Mouse (Mus musculus) brain, adult 2 months (tissue): ENCODE measurements at regions not wholly inside any gene's neighbourhood (a gene's known extent, or its start where the extent isn't known, plus 50 kb on each side); places are given as distances from the start of the nearest gene placed in this dataset.

Experiments
- DNase-seq: peaks from one replicate; pipeline ENCODE4 v3.0.0; 2011; ENCODE audit warnings: low read depth, low spot score

DNA sequence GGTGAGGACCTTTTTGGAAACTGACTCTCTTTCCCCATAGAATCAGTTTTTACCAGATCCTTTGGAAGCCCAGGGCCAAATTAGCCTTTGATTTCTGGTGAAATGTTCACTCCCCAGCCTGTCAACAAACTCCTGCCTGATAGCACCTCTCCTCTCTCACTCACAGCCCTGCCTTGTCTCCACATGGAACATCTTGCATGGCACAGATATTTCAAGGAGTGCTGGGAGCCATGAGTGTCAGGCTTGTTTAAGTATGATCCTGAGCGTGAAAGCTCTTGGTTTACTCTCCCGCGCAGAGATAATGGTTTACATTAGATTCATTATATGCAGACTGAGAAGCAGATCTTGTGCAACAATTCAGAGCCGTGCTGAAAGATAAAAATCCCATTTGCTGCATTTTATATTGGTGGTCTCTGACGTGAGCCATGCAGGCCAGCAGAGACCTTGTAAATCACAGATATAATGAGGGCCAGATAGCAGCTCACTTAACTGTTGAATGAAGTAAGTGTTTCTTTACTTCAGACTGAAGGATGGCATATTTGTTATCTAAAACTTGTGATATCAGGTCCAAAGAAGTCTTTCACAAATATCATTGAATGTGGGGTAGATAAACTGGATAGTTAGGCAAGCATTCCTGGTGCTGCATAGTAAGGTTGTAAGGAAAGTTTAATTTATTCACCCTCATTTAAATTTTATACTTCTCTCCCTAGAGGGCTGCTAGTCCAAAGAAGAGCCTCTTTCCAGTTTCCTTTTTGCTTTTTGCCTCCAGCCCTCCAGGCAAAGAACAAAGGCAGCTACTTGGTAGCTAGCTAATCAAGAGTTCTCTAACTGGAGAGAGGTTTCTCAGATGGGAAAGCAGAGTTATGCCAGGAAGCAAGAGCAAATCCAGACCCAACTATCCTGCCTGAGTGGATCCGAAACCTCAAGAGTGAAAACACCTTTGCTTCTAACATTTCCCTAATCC lies 81.8 kb downstream of the Tbx18 start:
- DNase-seq = no peak

DNA sequence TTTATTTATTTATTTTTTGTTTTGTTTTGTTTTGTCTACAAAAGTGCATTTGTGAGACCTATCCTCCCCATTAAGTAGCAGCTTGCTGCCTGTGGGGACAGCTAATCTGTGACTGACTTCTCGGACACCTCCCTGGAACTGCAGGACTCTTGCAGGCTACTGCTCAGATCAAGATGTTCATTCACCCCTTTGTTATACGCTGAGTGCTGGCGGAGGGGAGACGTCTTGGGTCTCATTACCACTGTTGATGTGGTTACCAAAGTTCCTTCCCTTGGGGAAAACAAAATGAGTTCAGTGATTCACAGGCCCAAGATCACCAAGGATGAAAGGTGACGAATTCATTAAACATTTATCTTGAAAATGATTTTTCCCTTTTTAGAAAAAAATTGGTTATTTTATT lies 82.7 kb downstream of the Tbx18 start:
- DNase-seq = no peak

DNA sequence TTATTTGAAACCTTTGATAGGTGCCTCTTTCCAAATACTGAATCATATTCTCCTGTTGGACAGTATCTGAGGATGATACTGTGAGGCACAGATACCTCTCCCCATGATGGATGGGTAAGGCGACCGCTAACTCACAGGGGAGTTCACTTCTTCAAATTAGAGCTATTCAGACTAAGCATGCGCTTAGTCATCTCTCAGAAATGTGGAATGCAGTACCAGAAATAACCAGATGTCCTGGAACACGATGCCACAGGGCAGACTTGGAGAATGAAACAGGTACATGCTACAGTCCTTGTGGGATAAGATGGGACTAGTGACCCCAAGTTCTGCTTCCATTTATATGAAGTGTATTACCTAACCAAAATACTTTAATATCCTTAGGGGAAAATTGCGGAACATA lies 86.0 kb downstream of the Tbx18 start:
- no peak for DNase-seq

DNA sequence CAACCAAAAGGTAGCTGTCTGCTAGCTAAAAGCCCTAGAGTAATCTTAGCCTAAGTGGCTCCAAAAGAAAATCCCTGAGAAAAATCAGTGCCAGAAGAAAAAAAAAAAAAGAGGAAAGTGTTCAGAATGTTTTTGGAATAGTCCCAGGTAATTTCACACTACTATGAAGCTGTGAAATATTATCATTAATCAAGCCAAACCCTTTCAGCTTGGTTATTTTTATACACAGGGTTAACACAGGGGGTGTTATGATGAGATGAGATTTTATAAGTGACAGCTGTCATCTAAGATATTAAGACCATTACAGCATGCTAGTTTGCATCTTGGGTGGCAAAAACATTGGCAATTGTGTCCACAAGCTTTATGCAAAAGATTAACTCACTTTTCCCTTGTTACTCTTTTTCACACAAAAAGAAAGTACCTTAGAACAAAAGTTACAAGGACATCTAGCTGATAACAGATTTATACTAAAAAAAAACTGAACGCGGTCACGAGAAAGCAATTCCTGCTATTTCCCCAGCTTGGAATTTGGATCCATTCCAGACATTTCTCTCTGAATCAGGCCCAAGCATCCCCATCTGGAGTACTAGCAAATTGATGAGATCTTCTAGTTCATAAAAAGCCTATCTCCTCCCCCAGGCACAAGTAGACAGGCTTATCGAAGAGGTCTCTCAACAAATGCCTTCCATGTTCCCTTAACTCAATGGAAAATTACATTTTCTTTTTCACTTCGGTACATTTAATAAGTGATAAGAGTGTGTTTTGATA lies 97.0 kb downstream of the Tbx18 start:
- peak; percentile 63 for DNase-seq

DNA sequence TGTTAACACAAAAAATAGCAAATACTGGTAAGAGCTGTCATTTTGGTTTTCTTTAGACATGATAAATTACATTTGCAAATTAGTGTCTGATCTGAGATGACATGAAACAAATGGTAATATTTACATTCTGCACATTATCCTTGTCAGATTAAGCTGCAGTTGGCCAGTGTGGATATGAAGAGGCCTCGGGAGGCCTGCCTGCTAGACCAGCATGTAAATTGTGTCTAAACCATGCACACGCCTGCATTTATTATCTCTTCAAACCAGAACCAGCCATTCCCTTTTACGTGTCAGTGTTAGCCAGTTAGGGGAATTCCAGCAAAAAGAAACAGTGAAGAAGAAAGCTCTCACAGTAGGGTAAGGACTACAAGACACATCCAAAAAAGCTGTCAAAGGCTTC lies 104.6 kb downstream of the Tbx18 start:
- DNase-seq = no peak

DNA sequence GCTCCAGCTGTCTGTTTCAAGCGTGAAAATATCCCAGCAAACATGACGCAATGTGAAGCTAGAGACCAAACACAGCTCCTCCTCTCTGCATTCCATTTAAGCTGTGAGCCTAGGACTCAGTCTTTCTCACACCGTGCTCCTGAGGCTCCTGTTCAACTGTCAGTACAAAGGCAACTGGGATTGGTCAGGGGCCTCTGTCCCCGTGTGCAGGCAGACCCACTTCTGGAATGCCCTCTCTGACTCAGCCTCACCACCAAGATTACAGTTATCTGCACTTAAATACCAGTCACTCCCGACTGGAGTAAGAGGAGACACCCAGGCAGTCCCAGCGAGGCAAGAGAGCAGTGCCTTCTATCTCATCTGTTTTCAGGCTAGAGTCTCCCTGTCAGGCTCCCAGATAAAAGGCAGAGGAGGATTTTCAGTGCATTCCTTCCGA lies 112.8 kb downstream of the Tbx18 start:
- DNase-seq = no peak

DNA sequence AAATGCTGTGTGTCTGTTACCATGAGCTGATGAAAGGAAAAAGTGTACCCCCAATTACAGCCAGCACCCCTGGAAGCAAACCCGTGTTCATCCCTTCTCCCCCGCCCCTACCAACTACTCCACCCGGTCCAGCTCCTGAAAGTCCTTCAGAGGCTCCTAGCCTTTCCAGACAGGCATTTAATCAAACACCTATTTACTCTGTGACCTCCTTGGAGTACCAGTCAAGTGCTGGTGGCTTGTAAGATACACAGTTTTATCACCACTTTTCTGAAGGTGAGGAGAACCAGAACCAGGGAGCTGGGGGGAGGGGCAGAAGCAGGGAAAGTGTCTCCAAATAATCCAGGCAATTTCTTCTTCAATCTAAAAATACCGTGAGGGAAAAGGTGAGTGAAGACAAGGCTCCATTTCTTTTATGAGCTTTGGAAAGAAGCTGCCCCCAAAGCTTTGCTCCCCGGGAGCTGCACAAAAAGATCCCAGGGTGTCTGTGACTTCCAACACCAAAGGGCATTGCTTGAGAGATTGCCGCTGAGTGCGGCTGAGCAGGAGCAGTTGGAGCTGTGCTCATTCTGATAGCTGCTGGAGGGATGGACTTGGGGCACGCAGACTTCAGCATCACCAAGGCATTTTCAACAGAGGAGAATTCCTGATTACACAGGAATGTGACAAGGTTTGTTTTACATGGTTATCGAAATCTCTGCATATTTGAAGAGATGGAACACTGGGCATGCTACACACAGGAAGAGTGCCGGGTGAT lies 123.0 kb downstream of the Tbx18 start:
- DNase-seq = no peak

DNA sequence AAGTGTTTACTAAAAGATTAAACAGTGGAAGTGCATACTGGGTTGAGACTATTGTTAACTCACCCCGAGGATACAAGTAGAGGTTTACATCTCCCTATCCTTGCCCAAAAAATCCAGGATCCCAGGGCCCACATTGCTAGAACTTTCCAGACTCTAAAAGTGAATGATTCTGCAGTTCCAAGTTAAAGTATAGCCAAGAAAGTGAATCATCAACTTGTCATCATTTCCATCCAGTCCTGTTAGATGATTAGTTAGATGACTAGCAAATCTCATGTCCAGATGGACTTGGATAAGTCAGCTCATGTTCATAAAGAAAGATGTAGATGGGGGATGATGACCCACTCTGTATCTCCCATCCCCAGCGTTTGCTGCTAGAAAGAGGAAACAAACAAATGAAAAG lies 155.5 kb downstream of the Tbx18 start:
- DNase-seq = no peak

DNA sequence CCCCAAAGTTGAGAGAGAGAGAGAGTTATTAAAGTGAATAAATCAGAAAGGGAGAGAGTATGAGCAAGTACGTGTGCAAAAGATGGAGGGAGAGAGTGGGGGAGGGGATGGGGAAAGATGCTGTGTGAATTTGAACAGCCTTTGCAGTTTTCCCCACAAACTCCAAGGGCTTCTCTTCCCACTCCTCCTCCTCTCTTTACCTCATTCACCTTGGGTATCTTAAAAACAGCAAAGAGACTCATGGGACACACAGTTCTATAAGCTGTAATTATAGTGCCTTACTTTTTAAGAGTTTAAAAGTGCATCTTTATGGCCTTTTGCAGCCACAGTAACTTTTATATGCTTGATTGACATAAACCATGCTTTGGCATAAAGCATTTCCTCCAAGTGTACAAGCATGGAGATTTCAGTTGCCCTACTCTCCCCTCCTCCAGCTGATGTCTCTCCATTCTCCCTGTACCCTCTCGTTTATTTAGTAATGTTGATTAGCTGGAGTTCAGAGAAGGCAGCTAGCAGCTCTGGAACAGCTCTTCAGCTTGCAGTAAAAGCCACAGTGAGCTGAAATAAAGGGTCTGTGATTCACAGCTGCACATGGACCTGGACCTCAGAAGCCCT lies 156.7 kb downstream of the Tbx18 start:
- no peak for DNase-seq

DNA sequence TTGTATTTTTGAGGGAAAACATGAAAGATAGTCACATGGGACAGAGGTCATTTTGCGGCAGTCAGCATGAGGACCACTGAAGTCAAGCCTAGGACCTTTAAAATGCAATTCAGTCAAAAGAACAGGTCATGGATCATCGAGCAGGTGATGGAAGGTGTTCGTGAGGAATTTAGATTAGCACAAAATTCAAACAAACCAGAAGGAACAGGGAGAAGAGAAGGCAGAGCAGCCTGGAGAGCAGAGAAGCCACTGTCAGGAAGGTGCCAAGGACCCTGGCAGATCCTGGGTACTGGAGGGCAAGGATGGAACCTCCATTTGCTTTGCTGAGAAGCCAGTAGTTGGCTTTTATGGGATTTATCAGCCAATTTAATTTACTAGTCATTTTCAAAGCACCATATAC lies 167.8 kb downstream of the Tbx18 start:
- DNase-seq = no peak

DNA sequence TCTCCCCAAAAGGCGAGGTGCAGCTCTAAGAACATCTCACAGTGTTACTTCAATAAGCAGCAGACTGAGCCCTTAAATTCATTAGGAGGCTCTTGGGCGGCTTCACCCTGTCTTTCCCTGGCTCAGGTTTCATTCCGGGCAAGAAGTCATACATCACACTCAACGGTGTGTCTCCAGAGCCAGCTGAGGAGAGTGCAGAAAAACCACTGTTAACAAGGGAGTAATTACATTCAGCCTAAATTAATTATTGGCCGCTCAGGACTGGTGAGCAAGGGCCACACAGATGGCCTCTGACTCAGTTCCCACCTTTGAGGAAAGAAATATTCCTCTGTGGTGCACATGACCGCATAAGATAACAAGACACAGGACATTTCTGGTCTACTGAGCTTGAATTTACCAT lies 168.3 kb downstream of the Tbx18 start:
- DNase-seq = no peak

DNA sequence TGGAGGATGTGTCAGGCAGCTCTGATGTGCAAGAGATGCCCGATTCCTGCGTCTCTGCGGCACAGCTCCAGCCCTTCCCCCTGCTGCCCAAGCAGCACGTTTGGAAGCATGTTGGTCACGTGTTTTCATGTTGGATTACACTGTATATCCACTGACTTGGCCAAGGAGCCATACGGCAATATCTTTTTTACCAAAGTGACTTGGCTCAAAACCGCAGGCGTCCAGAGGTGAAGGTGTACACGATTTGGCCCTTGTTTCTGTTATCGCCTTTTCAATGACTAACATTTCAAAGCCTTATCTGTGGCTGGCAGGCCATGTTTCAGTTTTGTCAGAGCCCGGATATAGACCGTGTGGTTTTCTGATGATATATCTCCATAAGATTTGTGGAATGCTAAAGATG lies 173.2 kb downstream of the Tbx18 start:
- no peak for DNase-seq

DNA sequence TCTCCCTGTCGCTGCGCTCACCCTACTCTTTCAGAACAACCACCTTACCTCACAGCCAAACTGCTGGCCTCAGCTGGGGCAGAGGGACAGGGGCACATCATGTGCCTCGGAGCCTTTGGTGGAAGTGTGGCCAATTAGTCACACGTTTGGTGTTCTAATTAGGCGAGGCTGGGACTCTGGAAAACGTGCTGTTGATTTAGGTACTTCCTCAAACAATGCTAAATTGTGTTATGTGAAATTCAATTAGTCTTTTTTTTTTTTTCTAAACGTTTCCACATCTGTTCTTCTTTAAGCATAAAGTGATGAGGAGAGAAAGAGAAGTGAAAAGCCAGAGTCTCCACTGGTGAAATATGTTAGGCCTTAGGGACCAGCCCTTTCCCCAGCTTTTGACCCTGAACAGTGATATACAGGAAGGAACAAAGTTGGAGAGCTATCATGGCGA lies 174.1 kb downstream of the Tbx18 start:
- no peak for DNase-seq

DNA sequence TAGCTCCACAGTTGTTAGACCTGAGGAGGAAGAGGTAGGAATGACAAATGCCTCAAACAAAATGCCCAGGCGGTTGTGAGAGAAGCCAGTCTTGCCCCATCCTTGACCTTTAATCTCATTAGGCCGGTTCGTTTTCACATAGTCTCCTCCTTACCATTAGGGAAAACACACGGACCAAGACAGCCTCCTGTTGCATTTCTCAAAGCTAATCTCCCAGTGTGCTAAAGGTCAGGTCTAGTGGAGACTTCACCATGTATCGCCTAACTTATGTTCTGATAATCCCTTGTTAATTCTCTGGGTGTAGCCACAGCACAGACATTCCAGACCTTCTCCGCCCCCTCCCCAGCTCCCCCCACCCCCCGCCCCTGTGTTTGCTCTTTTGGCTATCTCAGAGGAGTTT lies 174.5 kb downstream of the Tbx18 start:
- no peak for DNase-seq

DNA sequence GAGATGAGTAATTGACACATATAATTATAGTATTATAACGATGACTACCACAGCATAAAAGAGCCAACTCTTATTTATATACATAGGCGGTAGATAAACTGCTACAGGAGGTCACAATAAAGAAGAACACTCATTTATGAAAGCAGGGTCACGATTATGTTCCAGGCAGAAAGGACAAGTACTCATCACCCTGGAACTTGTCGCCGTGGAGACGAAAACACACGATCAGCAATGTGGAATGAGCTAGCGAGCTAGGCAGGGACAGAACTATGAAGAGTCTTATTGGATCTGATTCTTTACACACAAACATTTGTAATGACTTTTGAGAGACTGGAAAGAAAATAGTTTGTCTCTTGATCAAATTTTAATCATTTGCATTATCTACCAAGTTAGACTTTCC lies 197.9 kb downstream of the Tbx18 start:
- DNase-seq = no peak

DNA sequence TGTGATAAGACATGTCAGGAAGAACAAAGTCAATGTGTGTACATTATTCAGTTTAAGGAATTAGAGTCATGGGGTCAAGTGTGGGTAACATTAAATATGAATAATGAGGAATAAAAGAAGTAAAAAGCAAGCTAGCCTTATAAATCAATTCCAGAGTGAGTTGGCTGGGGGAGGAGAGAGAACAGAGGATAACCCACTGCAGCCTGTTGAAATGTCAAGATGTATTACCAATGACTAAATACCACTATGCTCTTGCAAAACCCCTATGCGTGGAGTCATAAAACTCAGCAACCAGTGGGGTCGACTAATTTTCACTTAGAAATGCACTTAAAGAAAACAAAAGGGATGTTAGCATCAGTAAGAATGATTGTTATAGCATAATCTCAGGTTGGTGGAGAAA lies 201.2 kb downstream of the Tbx18 start:
- no peak for DNase-seq

DNA sequence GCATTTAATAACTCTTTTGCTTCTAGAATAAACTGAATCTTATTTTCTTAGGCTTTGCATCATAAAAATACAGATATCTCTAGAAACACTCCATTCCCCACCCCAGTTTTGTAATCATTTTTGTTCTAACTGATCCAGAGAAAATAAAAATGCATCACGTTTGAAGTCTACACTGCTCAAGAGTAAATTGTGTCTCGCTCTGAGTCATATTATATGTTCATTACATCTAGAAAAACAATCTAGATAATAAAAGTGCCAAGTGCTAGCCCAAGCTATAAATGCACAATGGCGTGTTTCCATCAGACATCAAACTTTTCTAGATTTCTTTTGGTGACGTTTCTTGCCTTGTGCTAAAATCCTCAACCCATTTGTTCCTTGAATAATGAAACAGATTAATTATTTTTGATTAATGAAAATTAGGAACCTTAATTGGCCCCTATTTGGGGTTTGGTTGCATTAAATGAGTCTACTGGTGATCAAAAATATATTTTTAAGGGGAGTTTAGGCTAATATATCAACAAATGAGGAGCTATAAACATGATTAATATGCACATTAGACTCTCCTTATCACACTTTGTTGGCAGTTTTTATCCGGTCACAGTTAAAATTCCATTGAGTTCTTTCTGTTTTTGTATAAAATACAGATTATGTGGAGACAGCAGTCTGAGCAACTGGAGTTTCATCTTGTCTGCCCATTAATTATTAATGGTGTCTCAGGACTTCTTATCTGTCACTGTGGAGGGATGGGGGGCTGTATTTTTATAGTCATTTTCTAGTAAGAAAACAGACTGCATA lies 206.0 kb downstream of the Tbx18 start:
- no peak for DNase-seq

DNA sequence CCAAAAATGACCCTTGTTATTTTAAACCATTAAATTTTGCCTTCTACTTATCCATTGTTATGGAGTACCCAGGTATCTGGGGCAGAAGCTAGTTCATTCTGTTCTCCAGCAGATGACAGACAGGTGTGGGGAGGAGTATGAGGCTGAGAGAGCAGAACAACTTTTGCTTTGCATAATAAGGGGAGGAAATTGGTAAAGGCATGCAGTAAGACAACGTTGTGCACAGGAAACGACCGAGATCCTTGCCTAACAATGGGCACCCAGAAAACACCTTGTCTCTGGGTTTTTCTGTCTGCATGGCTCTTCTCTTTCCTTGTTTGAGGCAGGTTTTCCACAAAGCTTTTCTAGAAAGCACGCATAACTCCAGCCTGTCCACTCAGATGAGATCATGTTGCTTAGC lies 220.4 kb downstream of the Tbx18 start:
- DNase-seq = no peak

DNA sequence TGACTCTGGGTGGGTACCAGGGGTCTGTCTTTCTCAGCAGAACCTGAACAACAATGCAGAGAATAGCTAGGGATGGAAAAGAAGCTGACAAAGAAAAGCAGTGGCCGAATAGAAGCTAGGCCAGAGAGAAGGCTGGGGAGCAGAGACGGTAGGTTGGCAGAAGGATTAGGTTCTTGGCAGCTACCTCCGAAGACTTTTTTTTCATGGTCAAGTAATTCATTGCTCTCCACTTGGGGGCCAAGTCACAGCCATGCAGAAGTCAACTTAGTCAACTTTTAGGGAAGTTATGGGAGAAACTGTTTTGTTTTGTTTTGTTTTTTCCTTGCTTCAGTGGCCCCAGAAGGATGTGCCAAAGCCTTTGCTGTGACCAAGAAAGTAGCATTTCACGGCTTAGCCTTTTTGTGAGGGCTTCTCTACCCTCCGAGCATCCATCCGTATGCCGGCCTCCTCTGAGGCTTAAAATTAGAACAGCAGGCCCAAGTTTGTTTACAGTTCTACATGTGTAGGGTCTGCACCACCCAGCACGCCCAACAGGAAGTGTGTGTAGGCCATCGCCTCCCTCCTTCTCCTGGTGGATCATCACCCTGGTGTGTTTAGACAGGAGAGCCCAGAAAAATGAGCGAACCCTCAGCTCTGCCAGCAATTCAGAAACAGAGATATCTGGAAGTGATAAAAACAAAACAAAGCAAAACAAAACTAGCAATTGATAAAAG lies 226.2 kb downstream of the Tbx18 start:
- no peak for DNase-seq

DNA sequence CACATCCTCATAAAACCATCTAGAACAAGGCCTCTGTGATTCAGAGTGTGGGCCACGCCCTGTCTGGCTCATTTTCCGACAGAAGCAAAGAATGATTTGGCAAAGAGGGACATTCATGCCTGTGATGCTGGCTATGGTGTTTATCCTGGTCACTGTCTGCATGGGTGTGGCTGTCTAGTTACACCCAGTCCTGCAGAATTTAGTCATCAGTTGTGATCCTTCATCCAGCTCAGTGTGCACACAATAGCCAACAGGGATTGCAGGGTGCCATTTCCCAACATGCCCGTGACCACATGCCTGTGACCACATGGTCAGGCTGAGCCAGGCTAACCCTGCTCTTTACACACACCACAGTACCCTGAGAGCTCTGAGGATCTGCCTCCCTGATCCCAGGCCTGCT lies 208.8 kb upstream of the Cep162 start:
- DNase-seq = no peak
